Mouse (Mus musculus) embryonic facial prominence, embryonic 10.5 days (tissue): ENCODE measurements around the gene Zfp110. TPM values are rescaled to one million over a fixed set of nuclear protein-coding genes. Genes with fewer than 3 reads are reported as not detected.

ENCODE experiments used
- polyA plus RNA-seq: library from polyadenylated mRNA; unstranded; fragments of >200 nt; fragmentation: Nextera tagmentation; extraction: Ambion mirVana; gene quantifications from 2 replicates; pipeline ENCODE4 v1.2.1, GENCODE M21; 2016

The Zfp110 gene
- polyA plus RNA-seq, 1 experiment from 2014 or later: 33.0 TPM

Other genes with a start within 250 kb of the Zfp110 start
- gene Vmn2r53, start 226.0 kb upstream of the Zfp110 start, polyA plus RNA-seq: not detected in 2 replicates
- gene Vmn2r54, start 194.4 kb upstream of the Zfp110 start, polyA plus RNA-seq: not detected in 2 replicates
- gene Vmn2r55, start 149.8 kb upstream of the Zfp110 start, polyA plus RNA-seq: not detected in 2 replicates
- not detected in 2 replicates for gene Vmn2r56, start 99.8 kb upstream of the Zfp110 start, polyA plus RNA-seq
- 14.5 and 15.0 TPM in 2 replicates for gene Zscan18, start 31.1 kb upstream of the Zfp110 start, polyA plus RNA-seq
- gene Zfp329, start 15.9 kb upstream of the Zfp110 start, polyA plus RNA-seq: 16.1 and 20.4 TPM in 2 replicates
- 5.7 and 6.6 TPM in 2 replicates for gene Zfp128, start 46.4 kb downstream of the Zfp110 start, polyA plus RNA-seq
- 19.7 and 20.1 TPM in 2 replicates for gene Zscan22, start 63.1 kb downstream of the Zfp110 start, polyA plus RNA-seq
- 1,112 and 1,123 TPM in 2 replicates for gene Rps5, start 87.5 kb downstream of the Zfp110 start, polyA plus RNA-seq
- gene Rnf225, start 92.7 kb downstream of the Zfp110 start, polyA plus RNA-seq: 0.67 and 1.0 TPM in 2 replicates
- 11.8 and 12.5 TPM in 2 replicates for gene Zfp324, start 131.1 kb downstream of the Zfp110 start, polyA plus RNA-seq
- gene Zfp446, start 143.1 kb downstream of the Zfp110 start, polyA plus RNA-seq: 15.1 and 15.7 TPM in 2 replicates
- gene Slc27a5, start 163.4 kb downstream of the Zfp110 start, polyA plus RNA-seq: not detected in 2 replicates
- gene Trim28, start 164.4 kb downstream of the Zfp110 start, polyA plus RNA-seq: 452 and 468 TPM in 2 replicates
- gene Zbtb45, start 175.3 kb downstream of the Zfp110 start, polyA plus RNA-seq: 27.2 and 28.4 TPM in 2 replicates
- gene Chmp2a, start 200.0 kb downstream of the Zfp110 start, polyA plus RNA-seq: 89.1 and 93.0 TPM in 2 replicates
- 157 and 159 TPM in 2 replicates for gene Ube2m, start 203.5 kb downstream of the Zfp110 start, polyA plus RNA-seq
- 2.4 and 2.8 TPM in 2 replicates for gene Mzf1, start 220.0 kb downstream of the Zfp110 start, polyA plus RNA-seq